Mouse (Mus musculus) limb, embryonic 11.5 days (tissue): Measurements from ENCODE around the gene Slc29a4. TPM values are rescaled to one million over a fixed set of nuclear protein-coding genes. Genes with fewer than 3 reads are reported as not detected.

ENCODE experiments used
- ATAC-seq: fragments of 200-750 bp; cut with Nextera tagmentation; 2 replicates; pipeline ENCODE4 v1.8.0; 2017; ENCODE audit warnings: low read depth; ENCODE audit not compliant: insufficient number of reproducible peaks, low FRiP score, low TSS enrichment
- DNase-seq: peaks from one replicate; pipeline ENCODE4 v3.0.0-alpha.2; 2015; ENCODE audit warnings: low spot score
- H3K27ac ChIP-seq: fragments of 300-500 bp; sonication (generic); replicated peaks from 2 replicates; pipeline ENCODE4 v1.5.1; 2014; ENCODE audit warnings: low read depth, mild to moderate bottlenecking, low read length
- H3K27me3 ChIP-seq: fragments of 300-500 bp; sonication (generic); 2 replicates; pipeline ENCODE4 v1.6.1; 2014; ENCODE audit warnings: mild to moderate bottlenecking, low read length, mixed read lengths; ENCODE audit not compliant: control insufficient read depth, insufficient read depth
- H3K36me3 ChIP-seq: fragments of 300-500 bp; sonication (generic); 2 replicates; pipeline ENCODE4 v1.6.1; 2014; ENCODE audit warnings: mild to moderate bottlenecking, low read length, moderate library complexity, mixed read lengths; ENCODE audit not compliant: control insufficient read depth, insufficient read depth
- H3K4me1 ChIP-seq: fragments of 300-500 bp; sonication (generic); 2 replicates; pipeline ENCODE4 v1.6.1; 2014; ENCODE audit warnings: low read length, mixed read lengths; ENCODE audit not compliant: control insufficient read depth, insufficient read depth
- H3K4me2 ChIP-seq: fragments of 300-500 bp; sonication (generic); 2 replicates; pipeline ENCODE4 v1.6.1; 2014; ENCODE audit warnings: low read depth, mild to moderate bottlenecking, moderate library complexity; ENCODE audit not compliant: severe bottlenecking
- H3K4me3 ChIP-seq: fragments of 300-500 bp; sonication (generic); 2 replicates; pipeline ENCODE4 v1.5.1; 2014; ENCODE audit warnings: low read depth, low read length
- H3K9ac ChIP-seq: fragments of 300-500 bp; sonication (generic); 2 replicates; pipeline ENCODE4 v1.6.1; 2014; ENCODE audit warnings: mild to moderate bottlenecking, low read length
- H3K9me3 ChIP-seq: fragments of 300-500 bp; sonication (generic); 2 replicates; pipeline ENCODE4 v1.6.1; 2016; ENCODE audit warnings: low read length; ENCODE audit not compliant: control insufficient read depth
- WGBS: fragments of 180-500 bp; shearing (Covaris S2); extraction: QIAGEN DNeasy Blood & Tissue Kit; methylation state at CpG from one replicate; pipeline ENCODE4 v1.1.7; 2014; 5-methylcytosine and 5-hydroxymethylcytosine counted together
- polyA plus RNA-seq: library from polyadenylated mRNA; unstranded; fragments of >200 nt; fragmentation: Nextera tagmentation; extraction: Ambion mirVana; gene quantifications from 2 replicates; pipeline ENCODE4 v1.2.1, GENCODE M21; 2014

The Slc29a4 gene
- 12.9 and 13.0 TPM in 2 replicates for polyA plus RNA-seq

DNA sequence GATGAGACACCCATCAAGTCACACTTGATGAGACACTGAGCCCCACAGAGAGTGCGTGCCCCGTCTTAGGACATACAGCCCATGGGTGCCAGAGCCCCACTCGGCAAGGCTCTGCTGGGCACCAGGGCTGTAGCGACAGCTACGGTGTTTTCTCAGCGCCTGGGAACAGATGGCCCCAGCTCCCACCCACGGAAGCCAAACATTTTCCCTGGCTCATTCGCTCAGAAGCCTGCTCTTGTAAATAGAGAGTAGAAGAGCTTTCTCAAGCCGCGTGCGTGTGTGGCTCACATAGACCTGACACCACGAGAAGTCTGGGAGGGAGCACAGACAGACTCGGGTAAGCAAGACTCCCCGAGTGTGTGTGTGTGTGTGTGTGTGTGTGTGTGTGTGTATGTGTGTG lies at the start of gene Slc29a4:
Gene Slc29a4 (plus strand): TSS at position 265 of the 400 bp plus-strand sequence.
- Histone ChIP-seq H3K4me3 (no peak within 1 kb of the TSS), H3K4me1 (no peaks in the 10 kb centered on the region), H3K9ac (no peak within 1 kb of the TSS), H3K36me3 (no peaks in the 10 kb centered on the region), H3K27ac (no peak within 1 kb of the TSS), H3K4me2 (no peak within 1 kb of the TSS), H3K9me3 (no peaks in the 10 kb centered on the region), H3K27me3 (no peaks in the 10 kb centered on the region)
- DNase-seq = no peak
- WGBS = 57% methylated on average over 14 of the region's 14 CpGs
- ATAC-seq = no peak

DNA sequence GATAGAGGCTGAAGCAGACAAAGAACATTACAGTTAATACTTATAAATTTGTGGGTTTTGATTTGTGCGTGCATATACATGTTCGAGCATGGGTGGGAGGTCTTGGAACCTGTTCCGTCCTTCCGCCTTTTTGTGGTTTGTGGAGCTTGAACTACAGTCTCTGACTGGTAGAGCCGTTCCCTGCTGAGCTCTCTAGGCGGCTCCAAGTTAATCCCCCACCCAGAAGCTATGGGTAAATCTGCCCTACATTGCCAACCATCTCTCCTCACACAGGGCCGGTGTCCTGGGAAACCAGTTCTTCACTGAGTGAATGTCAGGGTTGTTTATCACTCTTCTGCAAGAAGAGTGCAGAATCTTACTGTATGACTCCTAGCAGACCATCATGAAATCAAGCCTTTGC lies 44.1 kb upstream of the Slc29a4 start:
- peaks cover 5% of the 10 kb centered on the region; the same call in 1 of the 2 replicates for H3K4me1 ChIP-seq
- WGBS = 85% methylated on average over 7 of the region's 7 CpGs
- no peaks in the 10 kb centered on the region; the same call in 1 of the 2 replicates for H3K36me3 ChIP-seq
- ATAC-seq (no peak), DNase-seq (no peak)
- H3K4me2 ChIP-seq = no peak overlapping the region
- no peak overlapping the region for H3K27ac ChIP-seq
- no peak overlapping the region for H3K4me3 ChIP-seq
- no peaks in the 10 kb centered on the region for H3K9me3 ChIP-seq
- H3K27me3 ChIP-seq = no peaks in the 10 kb centered on the region
- H3K9ac ChIP-seq = no peak overlapping the region

DNA sequence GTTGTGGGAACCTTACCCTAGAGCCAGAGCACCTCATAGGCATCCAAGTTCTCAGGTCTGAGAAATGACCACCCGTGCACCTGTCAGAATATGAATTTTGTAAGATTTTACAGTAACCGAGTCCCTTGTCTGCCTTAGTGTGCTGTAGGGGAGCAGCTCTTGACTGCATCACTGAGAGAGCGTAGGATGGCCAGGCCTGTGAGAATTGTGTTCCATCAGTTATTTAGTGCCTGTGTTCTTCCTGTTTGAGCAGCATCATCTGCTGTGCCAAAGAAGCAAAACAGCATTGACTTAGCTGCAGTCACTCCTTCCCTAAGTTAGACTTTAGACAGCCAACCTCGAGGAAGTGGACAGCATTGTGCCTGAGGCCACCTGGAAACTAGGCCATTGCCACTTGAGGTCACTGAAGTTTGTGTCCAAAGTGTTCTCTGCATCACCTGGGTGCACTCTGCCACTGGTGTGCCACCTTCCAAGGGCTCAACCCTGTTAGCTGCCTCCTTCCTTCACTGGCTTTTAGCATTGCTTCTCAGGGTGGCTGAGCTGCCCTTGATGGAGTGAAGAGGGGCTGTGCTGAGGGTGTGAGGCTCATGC lies 42.8 kb upstream of the Slc29a4 start:
- H3K9me3 ChIP-seq = no peaks in the 10 kb centered on the region
- no peak overlapping the region for H3K4me3 ChIP-seq
- DNase-seq (no peak), ATAC-seq (no peak)
- H3K36me3 ChIP-seq = no peaks in the 10 kb centered on the region; the same call in 1 of the 2 replicates
- no peak overlapping the region for H3K27ac ChIP-seq
- H3K9ac ChIP-seq = no peak overlapping the region
- no peaks in the 10 kb centered on the region for H3K27me3 ChIP-seq
- WGBS = 92% methylated on average over 4 of the region's 4 CpGs
- no peak overlapping the region for H3K4me2 ChIP-seq
- H3K4me1 ChIP-seq = peaks cover 5% of the 10 kb centered on the region; the same call in 1 of the 2 replicates

DNA sequence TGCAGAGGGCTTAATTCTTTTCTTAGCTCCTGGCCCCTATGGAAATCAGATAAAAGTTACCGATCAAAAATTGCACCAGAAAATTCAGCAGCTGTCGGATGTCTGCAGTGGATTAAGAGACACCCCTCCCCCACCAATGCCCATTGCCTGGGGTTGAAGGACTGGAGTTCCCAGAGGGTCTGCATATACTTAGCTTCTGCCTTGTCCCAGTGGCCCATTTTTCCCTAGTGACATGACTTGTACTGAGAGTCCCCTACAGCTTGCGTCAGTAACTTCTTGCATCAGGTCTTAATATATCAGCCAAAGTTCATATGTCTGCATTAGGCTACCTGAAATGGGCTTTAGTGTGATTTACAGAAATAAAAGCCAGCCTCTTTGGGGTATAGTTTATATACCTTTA lies 41.9 kb upstream of the Slc29a4 start:
- no peak for DNase-seq
- Histone ChIP-seq H3K9me3 (no peaks in the 10 kb centered on the region), H3K4me3 (no peak overlapping the region), H3K36me3 (no peaks in the 10 kb centered on the region; the same call in 1 of the 2 replicates), H3K4me2 (no peak overlapping the region), H3K4me1 (peaks cover 5% of the 10 kb centered on the region; the same call in 1 of the 2 replicates), H3K9ac (no peak overlapping the region), H3K27ac (no peak overlapping the region), H3K27me3 (no peaks in the 10 kb centered on the region)
- ATAC-seq = no peak
- WGBS = 69% methylated on average over 3 of the region's 3 CpGs

DNA sequence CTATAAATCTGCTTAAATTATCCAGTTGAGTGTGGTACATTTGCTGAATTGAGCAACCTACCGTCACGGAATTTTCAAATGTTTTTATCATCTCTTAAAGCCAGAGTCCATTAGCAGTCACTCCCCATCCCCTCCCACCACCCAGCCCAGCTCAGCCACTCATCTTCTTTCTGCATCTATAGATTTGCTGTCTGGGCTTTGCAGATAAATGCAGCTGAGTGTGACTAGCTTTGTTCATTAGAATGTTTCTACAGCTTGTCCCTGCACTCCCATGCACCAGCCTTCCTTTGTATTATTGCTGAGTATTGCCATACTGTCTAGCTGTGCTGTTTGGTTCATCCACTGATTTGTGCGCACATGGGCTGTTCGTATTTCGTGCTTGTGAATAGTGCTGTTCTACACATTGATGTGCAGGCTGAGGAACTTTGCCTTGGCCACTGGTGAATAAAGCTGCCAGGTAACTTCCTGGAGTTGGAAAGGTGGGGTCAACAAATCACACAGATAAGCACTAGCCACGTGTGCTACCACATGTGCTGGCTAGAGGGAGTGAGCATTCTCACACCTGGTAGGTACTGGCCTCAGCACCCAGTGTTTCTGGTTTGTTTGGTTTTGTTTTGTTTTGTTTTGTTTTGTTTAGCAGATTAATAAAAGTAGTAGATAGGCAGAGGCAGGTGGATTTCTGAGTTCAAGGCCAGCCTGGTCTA lies 41.4 kb upstream of the Slc29a4 start:
- ATAC-seq = no peak
- Histone ChIP-seq H3K27me3 (no peaks in the 10 kb centered on the region), H3K4me3 (no peak overlapping the region), H3K4me1 (peaks cover 5% of the 10 kb centered on the region; the same call in 1 of the 2 replicates), H3K9ac (no peak overlapping the region), H3K36me3 (no peaks in the 10 kb centered on the region; the same call in 1 of the 2 replicates), H3K4me2 (no peak overlapping the region), H3K27ac (no peak overlapping the region), H3K9me3 (no peaks in the 10 kb centered on the region)
- 82% methylated on average over 6 of the region's 6 CpGs for WGBS
- DNase-seq = no peak

DNA sequence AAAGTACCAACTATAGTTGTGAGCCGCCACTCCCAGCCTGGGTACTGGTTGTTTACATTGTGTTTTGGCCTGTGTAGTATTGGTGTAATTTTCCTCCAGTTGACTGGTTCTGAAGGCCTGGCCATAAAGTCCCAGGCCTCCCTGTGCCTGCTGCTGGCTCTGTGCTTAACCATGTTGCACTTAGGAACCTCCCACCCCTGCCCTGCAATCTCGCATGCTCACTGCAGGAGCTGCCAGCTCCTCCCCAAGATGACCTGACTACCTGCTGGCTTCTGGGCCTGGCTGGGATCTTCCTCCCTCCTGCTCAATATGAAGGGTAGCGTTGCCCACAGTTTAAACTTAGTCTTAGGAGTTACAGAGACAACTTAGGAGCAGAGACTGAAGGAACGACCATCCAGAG lies 40.0 kb upstream of the Slc29a4 start:
- peaks cover 5% of the 10 kb centered on the region; the same call in 1 of the 2 replicates for H3K4me1 ChIP-seq
- H3K9me3 ChIP-seq = no peaks in the 10 kb centered on the region
- no peak overlapping the region for H3K9ac ChIP-seq
- no peak overlapping the region for H3K4me3 ChIP-seq
- ATAC-seq (no peak), DNase-seq (no peak)
- H3K27me3 ChIP-seq = no peaks in the 10 kb centered on the region
- H3K36me3 ChIP-seq = peaks cover 2% of the 10 kb centered on the region; the same call in 1 of the 2 replicates
- H3K4me2 ChIP-seq = no peak overlapping the region
- 64% methylated on average over 4 of the region's 4 CpGs for WGBS
- no peak overlapping the region for H3K27ac ChIP-seq

DNA sequence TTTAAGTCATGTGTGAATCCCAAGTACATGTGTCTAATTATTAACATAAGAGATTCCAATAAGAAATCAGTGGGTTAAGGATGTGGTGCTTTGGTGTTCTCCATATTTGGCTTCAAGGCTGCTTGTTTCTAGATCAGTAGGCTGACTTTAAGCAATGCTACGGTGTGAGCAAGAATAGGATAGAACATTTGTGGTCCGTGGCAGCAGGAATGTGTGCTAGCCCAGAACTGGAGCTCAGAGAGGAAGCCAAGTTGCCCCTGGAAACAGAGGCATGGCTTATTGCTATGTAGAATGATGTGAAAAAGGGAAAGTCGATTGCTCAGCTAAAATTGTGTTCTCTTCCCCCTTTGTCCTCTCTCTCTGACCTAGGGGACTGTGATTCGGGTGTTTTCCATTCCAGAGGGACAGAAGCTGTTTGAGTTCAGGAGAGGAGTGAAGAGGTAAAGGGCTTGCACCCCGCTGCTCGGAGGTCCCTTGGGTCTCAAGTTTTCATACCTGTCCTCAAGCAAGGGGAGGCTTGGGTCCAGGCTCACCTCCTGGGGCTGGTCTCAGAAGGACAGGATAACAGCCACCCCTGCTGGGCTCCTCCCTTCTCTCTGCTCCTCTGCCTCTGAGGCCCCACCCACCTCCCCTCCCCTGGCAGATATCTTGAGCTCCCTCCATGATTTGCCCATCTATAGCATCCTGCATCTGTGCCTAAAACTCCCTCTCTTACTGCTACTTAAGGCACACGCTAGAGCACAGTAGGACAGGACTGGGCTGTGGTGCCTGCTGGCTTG lies 31.5 kb upstream of the Slc29a4 start:
- DNase-seq (no peak), ATAC-seq (no peak)
- Histone ChIP-seq H3K9ac (no peak overlapping the region), H3K27me3 (no peaks in the 10 kb centered on the region), H3K4me3 (no peak overlapping the region), H3K27ac (no peak overlapping the region), H3K9me3 (no peaks in the 10 kb centered on the region), H3K4me1 (no peaks in the 10 kb centered on the region), H3K36me3 (peaks cover 41% of the 10 kb centered on the region), H3K4me2 (no peak overlapping the region)
- WGBS = 89% methylated on average over 7 of the region's 7 CpGs

DNA sequence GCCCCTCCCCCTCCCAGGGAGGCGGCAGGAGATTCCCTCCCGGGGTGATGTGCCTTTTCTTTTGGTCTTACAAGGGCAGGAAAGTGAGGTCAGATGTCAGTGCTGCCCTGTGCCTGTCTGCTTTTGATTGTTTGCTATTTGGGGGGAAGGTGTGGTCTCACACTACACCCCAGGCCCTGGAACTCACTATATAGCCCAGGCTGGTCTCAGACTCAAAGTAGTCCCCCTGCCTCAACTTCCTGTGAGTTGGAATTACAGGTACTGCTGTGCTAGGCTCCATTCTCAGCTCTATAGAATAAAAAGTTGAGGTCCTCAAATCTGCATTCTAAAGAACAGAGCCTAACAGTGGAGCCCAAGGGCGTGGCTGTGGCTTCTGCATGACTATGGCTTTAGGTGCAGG lies 24.4 kb upstream of the Slc29a4 start:
- no peak overlapping the region for H3K4me3 ChIP-seq
- DNase-seq = no peak
- no peaks in the 10 kb centered on the region for H3K27me3 ChIP-seq
- H3K27ac ChIP-seq = no peak overlapping the region
- peaks cover 24% of the 10 kb centered on the region for H3K36me3 ChIP-seq
- H3K9ac ChIP-seq = no peak overlapping the region
- 53% methylated on average over 3 of the region's 3 CpGs for WGBS
- no peaks in the 10 kb centered on the region for H3K9me3 ChIP-seq
- no peak overlapping the region for H3K4me2 ChIP-seq
- no peaks in the 10 kb centered on the region for H3K4me1 ChIP-seq
- no peak for ATAC-seq
